Mouse (Mus musculus) embryo, embryonic 10.5 days (tissue): ENCODE data around the gene Wnt7b.
A peak's percentile ranks its signal among the peaks of the same experiment; 100 is the strongest.

Experiments
- DNase-seq: peaks from one replicate; pipeline ENCODE4 v3.0.0-alpha.2; 2015; ENCODE audit warnings: low spot score

Gene Wnt7b

DNA sequence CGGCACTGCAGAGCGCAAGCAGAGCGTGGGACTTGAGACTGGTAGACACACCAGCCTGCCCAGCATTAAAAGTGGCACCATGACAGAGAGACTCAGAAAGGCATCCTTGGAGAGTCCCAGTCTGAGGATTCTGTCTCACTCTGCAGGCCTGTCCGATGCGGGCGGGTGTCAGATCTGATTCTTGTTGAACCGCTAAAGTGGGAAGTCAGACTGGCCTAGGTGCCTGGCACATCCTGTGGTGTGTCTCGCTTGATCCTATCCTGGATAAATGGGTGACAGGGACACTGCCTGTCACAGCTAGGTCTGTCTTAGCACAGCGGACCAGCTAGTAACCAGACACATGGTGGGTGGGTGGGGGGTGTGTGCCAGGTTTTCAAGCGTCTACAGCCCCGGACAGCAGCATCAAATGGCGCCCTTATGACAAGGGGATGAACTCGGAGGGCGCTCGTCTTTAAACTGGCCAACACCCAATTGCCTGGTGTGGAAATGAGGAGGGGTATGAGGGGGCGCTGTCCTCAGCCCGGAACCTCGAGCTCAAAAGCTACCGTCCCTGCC lies at the start of gene Wnt7b:
Gene Wnt7b (minus strand): TSS at position 118 of the 555 bp plus-strand sequence.
- peak; percentile 31 for DNase-seq

DNA sequence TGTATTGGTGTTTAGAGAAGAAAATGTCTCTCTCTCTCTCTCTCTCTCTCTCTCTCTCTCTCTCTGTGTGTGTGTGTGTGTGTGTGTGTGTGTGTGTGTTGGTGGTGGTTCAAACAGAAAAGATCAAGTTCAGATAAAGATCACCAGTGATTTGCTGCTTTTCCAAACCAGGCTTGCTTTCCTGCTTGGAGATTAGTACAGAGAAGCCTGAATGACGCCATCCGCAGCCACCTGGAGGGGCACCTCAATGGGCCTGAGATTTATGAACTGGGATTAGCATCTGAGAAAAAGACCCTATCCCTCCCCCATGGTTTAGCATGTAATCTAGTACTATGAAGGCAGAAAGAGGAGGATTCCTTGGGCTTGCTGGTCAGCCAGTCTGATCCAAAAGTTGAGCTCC lies 49.3 kb upstream of the Wnt7b start:
- no peak for DNase-seq

DNA sequence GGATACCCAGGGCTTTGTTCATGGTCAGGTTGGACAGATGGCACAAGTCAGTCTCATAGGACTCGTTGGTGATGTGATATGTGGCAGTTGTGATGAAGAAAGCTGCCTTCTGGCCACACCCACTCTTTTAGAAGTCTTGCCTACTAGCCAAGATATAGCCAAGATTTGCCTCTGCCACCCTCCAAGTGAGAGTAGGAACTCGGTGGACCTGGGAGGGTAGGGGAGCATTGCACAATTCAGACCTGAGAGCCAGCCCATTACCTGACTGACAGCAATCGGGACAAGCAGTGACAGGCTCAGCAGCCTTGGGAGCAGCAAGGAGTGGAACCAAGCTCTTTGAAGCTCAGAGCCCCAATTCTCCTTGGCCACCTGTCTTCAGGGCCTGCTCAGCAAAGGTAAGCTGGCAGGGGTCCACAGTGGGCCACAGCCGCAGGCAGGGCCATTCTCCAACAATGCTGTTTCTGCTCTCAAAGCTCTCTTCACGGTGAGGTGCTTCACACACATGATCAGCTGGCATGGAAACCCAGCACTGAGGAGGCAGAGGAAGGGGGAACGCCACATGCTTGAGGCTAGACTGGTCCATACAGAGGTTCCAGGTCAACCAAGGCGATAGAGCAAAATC lies 47.8 kb upstream of the Wnt7b start:
- DNase-seq: no peak

DNA sequence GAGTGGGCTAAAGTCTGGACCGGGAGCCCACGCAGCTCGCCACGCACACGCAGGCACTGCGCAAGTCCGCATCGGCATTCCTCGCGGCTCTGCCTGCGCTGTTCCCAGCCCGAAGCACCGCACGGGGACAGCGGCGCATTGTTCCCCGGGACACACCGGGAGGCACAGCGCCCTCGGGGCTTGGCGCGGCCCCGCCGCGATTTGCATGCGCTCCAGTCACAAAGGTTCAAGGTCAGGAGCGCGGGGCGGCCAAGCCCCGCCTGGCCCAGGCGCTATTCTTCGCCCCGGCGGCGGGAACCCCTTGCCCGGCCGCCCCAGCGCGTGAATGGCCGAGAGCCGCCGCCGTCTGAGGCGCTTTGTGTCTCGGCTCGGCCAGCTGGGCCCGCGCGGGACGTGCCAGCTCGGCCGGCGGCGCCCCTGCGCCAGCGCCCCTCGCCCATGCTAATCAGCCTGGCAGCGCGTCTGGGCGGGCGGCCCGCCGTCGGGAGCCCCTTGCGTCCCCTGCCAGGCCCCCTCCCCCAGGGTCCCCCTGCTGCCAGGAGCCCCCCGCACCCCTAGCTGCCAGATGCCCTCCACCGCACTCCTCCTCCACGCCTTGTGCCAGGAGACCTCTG lies 43.5 kb upstream of the Wnt7b start:
- peak; percentile 73 for DNase-seq

DNA sequence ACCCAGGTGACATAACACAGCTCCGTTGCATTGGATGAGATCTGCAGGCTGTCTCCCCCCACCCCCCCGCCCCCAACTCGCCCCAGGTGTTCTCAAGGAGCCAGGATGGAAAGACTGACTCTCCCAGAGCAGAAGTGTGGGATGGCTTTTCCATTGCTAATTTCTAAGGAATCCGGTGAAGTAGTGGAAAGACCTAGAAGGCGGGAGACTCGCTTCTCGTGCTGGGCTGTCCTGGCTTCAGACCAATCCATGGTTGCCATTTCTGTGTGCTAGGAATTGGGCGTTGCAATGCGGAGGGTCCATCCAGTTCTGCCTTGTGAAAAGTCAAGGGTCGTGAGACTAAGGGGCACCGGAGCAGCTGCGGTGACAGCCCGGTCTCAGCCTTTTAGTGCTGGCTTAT lies 39.9 kb upstream of the Wnt7b start:
- no peak for DNase-seq

DNA sequence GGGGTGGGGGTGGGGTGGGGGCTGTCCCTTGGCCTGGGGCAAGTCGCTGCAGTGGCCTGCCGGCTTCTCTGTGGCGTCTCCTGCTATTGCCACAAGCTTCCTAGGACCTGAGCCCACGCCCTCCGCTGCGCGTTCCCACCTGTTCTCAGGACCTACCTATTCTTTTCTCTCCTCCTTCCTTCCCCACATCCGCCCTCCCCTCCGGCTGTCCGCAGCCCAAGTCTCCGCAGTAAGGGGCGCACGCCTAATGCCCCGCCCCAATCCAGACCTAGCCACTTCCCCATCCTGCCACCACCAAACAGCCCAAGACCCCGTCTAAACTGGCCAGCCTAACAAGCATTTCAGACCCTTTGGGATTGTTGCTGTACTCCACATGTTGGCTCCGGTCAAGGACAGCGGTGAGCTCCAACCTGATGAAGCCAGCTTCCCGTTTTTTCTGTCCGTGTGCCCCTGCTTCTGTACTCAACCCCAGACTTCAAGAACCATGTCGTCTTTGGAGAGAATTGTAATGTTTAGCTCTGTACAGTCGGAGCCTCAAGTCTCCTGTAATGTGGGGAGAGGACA lies 33.3 kb upstream of the Wnt7b start:
- no peak for DNase-seq

DNA sequence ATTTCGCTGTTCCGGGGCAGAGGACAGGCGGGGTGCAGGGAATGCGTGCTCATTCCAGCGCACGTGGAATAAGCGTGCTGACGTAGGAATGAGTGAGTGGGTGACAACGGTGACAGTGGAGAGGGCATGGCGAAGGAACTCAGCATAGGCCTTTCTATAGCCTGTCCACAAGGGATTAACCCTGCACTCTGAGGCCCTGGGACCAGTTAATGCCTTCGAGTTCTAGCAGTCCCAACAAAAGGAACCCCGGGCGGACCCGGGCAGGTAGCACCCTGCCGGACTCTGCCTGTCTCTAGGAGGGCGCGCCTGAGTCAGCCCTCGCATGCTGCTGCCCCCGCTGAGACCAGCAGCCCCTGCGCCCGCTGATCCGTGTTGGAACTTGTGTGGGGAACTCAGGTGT lies 32.8 kb upstream of the Wnt7b start:
- DNase-seq: no peak

DNA sequence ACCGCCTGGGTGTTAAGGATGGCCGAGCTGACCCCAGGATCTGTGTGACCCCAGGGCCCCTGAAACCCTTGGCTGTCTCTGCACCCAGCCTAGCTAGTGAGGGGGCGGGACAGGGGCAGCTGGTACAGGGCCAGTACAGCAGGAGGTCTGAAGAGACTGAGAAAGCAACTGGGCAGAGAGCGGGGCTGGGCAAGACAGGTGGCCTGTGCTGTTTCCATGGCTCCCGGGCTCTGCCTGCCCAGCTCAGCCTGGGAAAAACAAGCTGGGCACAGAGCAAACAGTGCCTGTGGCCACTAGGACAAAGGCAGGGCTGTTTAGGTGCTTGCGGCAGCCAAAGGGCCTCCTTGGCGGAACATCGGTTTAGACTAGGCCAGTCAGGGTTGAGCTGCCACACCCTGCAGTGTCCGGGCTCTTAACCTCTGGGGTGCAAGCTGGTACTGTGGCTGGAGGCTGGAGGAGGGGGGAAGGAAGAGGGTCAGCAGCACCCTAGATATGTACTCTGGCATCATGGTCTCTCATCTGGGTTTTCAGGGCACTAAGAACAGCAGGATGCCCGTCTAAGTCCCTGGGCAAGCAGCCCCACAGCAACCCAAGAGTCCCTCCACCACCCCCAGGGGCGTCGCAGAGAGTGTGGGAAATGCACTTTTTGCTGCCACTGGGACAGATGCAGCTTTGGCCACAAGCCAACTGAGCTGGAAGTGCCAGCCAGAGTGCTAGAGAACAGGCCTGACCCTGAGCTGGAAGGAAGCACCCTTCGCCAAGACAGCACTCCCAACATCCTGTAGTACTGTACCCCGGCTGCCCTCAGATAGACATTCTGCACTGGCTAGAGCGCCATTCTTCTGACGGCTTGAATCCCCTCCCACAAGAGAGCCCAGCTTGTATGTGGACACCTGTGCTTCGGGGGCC lies 31.3 kb upstream of the Wnt7b start:
- DNase-seq: no peak

DNA sequence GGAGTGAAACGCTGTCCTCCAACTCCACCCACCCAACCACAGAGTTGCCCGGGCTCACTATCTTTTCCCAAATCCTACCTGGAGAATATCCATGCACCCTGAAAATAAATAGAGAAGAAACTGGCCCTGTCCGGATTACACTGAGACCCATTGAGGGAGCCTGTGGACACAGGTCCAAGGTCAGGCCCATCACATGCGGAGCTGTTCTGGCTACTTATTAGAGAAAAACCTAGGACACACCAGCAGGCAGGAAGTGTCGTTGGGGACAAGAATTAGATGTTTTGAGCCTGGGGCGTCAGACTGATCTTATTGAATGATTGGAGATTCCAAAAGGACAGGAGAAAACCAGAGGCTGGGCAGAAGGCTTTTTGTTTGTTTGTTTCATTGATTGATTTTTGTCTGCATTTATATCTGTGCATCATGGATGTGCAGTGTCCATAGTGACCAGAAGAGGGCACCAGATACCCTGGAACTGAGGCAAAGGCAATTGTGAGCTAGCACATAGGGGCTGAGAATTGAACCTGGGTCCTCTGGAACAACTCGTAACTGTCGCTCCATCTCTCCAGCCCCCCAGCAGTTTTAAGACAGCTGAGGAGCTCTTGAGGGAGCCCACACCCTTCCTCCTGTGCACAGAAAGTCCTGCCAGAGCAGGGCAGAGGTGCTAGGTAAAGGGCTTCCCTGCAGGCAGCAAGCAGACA lies 30.5 kb upstream of the Wnt7b start:
- DNase-seq: no peak

DNA sequence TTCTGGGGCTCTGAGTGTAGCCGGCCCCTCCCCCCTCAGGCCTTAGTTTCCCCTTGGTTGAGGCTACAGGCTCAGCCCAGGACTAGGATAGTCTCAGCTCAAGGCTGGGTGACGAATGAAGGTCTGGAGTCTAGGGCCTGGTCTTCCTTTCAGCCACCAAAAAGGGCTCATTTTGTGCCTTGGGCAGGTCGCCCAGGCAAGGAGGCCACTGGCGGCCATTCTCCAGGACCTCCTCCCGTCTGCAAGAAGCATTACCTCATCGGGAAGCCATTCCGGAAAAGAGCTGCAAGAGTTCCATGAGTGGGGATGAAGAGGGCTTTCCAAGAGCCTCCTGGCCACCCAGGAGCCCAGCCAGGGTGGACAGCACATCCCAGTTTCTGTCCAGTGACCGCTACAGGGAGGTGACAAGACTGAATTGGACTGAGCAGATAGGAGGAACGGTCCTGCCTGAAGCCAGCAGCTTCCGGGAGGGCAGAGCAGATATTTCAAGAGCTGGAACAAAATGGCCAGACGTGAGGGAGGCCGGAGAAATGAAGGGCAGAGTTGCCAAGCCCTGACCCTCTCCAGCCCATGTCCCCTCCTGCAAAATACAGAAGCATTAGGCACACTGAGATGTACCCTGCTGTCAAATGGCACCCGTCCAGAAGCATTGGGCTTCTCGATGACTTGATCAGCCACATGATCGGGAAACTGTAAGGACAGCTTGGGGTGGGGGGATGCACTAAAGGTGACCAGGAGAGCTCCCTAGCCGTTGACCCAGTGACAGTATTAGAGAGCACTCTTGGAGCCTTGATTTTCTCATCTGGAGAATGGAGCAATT lies 29.6 kb upstream of the Wnt7b start:
- DNase-seq: no peak

DNA sequence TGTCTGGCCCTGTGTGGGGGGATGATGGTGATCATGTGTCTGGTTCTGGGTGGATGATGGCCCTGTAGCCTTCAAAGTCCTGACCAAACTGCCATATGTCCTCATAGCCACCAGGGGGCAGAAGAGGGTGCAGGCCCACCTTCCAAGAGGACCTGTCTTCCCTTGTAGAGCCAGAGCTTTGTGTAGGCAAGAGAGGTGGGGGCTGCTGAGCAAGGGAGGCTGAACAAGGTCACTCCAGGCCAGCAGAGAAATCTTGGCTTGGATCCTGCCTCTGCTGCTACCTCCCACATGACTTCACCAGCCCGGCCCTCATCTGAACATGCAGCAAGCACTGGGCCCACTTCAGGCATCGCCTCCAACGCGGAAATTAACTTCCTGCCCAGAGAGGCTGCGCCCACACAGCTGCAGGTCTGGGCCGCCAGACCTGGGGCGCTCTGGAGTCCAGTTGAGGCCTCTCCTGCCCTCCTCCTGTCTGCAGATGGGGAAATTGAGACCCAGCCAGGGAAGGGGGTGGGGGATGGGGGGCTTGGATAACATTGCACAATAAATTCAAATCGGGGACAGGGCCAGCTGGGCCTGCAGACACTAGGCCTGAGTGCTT lies 28.4 kb upstream of the Wnt7b start:
- DNase-seq: peak; percentile 83

DNA sequence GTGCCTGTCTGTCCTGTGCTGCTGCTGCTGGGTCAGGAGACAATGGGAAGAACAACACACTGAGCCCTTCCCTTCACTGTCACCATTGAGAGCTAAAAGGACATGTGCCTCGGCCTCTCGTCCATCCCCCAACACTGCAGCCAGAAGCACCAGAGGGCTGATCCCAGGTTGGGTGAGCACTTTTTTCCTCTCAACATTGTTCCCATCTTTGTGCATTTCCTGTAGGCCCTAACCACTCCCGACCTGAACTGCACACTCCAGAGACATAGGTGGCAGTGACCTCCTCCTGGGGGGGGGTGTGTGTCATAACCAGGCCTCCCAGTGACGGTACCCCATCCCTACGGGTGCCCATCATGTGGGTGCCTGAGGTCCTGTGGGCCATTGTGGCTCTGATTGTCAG lies 27.8 kb upstream of the Wnt7b start:
- DNase-seq: no peak

DNA sequence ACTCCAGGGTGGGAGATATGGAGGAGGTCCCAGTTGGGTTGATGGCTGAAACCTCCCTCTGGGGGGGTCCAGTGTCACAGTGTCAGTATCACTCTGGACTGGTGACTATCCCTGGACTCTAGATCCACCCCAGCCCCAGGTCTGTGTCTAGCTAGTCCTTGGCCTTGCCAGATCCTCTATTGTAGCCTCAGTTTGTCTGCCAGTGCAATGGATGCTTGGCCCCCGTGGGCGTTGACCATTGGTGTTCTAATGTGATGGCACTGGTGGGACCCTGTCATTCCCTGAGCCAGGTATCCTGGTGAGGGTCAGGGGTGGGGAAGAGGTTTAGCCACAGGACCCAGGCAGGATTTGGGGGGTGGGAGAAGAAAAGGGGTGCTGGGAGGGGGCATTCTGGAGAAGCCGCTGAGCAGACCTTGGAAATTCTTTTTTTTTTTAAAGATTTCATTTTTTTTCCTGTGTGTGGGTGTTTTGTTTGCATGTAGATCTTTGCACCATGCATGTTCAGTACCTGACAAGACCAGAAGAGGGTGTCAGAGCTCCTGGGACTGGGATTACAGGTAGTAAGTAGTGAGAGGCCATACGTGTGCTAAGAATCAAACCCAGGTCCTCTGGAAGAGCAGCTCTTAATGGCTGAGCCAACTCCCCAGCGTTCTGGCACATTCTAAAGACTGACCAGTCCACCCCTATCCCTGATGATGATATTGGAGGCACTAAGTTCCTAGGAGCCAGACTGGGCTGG lies 27.2 kb upstream of the Wnt7b start:
- no peak for DNase-seq

DNA sequence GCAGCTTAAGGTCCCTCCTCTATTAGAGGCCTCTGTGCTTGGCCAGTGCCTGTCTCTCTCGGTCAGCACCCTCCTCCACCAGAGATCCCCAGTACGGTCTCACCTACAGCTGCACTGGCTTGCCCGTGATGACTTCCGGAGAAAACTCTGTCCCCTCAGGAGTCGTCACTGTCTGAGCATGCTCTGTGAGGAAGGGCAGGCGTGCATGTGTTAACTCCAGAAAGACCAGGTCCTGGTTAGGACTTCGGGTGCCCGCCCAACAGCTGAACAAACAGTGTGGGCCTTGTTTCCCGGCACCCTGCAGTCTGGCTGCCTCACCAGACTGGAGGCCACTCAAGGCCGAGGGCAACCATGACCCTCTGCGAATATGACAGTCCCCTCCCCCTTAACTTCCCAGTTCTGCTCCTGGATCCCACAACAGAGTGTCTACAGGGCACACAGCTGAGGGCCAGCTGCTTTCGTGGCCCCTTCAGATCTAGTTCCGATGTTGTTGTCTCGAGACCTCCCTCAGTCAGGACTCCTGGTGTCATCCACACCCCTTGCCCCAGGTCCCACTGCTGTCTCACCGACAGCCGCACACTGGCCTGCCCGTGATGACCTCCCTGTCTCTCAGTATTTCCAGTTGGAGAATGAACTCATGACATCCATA lies 23.8 kb upstream of the Wnt7b start:
- peak; percentile 29 for DNase-seq

DNA sequence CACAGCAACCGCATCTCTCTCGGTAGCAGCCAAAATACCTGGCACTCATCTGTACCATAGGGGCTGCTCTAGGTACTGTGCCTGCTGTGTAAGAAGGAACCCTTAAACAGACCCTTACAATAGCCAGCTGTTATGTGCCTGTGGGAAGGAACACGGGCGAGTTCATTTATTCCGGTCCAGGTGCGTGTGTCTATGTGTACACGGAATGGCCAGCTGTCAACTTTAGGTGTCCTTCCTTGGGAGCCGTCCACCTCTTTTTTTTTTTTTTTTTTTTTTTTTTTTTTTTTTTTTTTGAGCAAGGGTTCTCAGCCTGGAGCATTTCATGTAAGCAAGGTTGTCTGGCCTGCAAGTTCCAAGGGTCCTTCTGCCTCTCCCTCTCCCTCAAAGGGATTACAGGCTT lies 22.7 kb upstream of the Wnt7b start:
- no peak for DNase-seq

DNA sequence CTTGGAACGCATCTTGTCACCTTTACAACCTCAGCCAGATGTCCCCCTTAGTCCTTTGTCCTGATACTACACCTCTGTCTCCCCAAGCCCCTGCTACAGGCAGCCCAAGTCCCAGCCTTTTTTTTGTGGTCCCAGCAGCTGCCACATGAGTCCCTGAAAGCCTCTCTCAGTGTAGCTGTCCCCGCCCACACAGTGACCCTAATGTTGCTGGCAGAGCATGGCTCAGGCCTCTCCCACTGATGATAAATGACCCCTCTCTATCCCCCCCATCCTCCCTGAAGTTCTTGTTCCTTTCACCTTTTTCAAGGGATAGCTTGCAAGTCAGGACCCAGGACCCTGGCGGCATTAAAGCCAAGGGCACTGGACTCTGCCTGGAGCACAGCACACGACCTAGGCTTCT lies 22.2 kb upstream of the Wnt7b start:
- no peak for DNase-seq

DNA sequence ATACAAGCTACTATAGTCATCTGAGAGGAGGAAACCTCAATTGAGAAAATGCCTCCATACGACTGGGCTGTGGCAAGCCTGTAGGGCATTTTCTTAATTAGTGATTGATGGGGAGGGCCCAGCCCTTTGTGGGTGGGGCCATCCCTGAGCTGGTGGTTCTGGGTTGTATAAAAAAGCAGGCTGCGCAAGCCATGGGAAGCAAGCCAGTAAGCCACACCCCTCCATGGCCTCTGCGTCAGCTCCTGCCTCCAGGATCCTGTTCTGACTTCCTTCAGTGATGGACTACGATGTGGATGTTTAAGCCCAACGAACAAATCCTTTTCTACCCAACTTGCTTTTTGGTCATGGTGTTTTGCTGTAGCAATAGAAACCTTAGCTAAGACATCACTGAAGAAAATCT lies 21.1 kb upstream of the Wnt7b start:
- DNase-seq: no peak

DNA sequence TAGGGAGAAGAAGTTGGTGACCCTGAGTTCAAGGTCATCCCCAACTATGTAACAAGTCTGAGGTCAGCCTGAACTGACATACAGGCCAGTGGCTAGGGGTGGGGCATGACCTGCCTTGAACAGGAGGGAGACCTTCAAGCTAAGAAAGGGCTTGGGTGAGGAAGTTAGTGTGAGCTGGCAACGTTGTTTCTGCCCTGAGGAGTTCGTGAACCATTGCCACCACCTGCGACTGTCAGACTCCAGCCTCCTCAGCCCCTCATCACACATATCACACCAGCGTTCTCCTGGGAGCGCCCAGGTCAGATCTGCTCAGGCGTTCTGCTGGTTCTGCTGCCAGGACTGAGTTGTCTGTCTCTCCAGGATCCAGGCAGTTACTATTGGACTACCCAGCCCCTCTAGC lies 20.5 kb upstream of the Wnt7b start:
- DNase-seq: no peak

DNA sequence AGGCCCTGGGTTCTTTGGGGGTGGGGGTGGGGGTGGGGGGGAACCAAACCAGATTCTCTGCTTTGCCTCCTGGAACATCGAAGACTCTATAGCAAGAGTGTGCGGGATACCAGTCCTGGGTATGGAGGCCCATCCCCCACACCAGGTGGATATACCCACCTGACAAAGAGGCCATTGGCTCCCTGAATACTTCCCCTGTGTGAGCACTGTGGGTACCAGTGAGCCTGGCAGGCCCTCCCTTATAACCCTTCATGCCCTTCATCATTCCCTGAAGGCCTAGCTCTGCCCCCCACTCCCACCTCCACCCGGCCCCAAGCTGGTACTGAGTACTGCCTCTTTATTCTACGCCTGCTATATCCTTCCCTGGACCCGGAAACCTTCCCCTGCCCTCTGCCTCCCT lies 19.7 kb upstream of the Wnt7b start:
- DNase-seq: no peak
